Mouse (Mus musculus): ENCODE data around the gene Ate1. TPM values are rescaled to one million over a fixed set of nuclear protein-coding genes. Genes with fewer than 3 reads are reported as not detected.

Ate1 gene
- polyA plus RNA-seq (2016; fragmentation: Nextera tagmentation; extraction: Ambion mirVana) = 58.0 and 62.5 TPM in 2 replicates

GRCm38 (mm10) chr7:130520049-130520425, at the start of gene Ate1:
Gene Ate1 (minus strand): TSS chr7:130520369.
- Histone ChIP-seq H3K36me3 (peaks cover 5% of the 10 kb centered on the region; the same call in 1 of the 2 replicates), H3K9me3 (no peaks in the 10 kb centered on the region), H3K4me3 (peak within 1 kb of the TSS; percentile 79), H3K27me3 (ENCODE audit: insufficient read depth, poor library complexity, severe bottlenecking) (no peaks in the 10 kb centered on the region), H3K4me1 (replicated peaks) (peaks cover 32% of the 10 kb centered on the region), H3K27ac (peak within 1 kb of the TSS; percentile 99)
- 21% methylated on average over 20 of the region's 20 CpGs for WGBS
- DNase-seq (ENCODE audit: low spot score) = no peak

DNA sequence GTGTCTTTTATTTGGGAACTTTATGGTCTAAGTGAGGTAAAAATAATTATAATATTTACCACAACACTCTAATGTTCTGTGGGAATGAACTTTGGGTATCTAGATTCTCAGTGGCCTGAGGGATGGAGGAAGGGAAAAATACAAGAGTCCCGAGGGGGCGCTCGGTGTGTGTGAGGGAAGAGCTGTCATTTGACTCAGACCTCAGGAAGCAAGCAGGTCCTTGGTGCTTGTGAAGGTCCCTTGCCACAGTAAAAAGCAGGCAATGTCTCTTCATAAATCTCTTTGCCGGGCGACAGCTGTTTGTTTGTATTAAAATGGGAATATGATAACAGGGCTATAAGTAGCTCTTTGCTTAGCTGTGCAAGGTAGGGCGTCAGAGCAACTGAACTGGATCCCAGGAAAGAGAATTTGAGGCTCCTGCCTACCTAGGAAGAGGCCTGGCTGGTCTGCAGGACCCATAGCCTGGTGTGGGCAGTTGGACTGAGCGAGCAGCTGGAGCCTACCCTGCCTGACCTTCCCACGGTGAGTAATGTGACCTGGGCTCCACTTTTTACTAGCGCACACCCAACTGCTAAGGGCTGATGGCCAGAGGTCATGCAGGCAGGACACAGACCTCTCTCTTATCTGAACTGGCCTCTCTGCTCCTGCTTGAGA, 48.7 kb upstream of the Ate1 start:
- H3K36me3 ChIP-seq = no peaks in the 10 kb centered on the region
- no peaks in the 10 kb centered on the region for H3K9me3 ChIP-seq
- WGBS = 78% methylated on average over 9 of the region's 9 CpGs
- H3K27me3 ChIP-seq (ENCODE audit: insufficient read depth, poor library complexity, severe bottlenecking) = no peaks in the 10 kb centered on the region
- no peak for DNase-seq (ENCODE audit: low spot score)
- peaks cover 17% of the 10 kb centered on the region for H3K4me1 ChIP-seq (replicated peaks)
- no peak overlapping the region for H3K4me3 ChIP-seq
- H3K27ac ChIP-seq = no peak overlapping the region

DNA sequence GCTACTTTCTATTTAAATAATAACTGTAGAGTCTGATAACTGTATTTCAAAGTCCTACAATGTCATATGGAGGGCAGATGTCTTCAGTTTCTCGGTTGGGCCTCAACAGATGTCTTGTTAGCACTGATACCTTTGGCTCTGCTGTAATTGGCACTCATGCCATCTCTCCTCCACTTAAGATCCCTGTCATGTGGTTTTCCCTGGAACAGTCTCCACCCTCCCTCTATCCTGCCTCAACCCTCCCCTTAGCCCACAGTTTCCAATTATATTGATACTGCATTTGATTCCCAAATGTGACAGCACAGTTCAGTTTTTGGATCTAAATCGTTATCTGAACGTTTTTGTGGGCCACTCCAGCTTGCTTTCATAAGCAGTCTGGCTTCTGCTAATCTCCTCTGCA, 44.4 kb upstream of the Ate1 start:
- no peaks in the 10 kb centered on the region for H3K27me3 ChIP-seq (ENCODE audit: insufficient read depth, poor library complexity, severe bottlenecking)
- no peak overlapping the region for H3K27ac ChIP-seq
- WGBS = 72% methylated on average over 3 of the region's 3 CpGs
- no peak for DNase-seq (ENCODE audit: low spot score)
- H3K4me1 ChIP-seq (replicated peaks) = peaks cover 6% of the 10 kb centered on the region
- H3K36me3 ChIP-seq = no peaks in the 10 kb centered on the region
- no peak overlapping the region for H3K4me3 ChIP-seq
- no peaks in the 10 kb centered on the region for H3K9me3 ChIP-seq

GRCm38 (mm10) chr7:130563880-130564279, 43.7 kb upstream of the Ate1 start:
- H3K27me3 ChIP-seq (ENCODE audit: insufficient read depth, poor library complexity, severe bottlenecking) = no peaks in the 10 kb centered on the region
- peaks cover under 1% of the 10 kb centered on the region for H3K4me1 ChIP-seq (replicated peaks)
- H3K4me3 ChIP-seq = no peak overlapping the region
- 67% methylated on average over 4 of the region's 4 CpGs for WGBS
- DNase-seq (ENCODE audit: low spot score) = no peak
- H3K27ac ChIP-seq = no peak overlapping the region
- H3K36me3 ChIP-seq = no peaks in the 10 kb centered on the region
- H3K9me3 ChIP-seq = no peaks in the 10 kb centered on the region

DNA sequence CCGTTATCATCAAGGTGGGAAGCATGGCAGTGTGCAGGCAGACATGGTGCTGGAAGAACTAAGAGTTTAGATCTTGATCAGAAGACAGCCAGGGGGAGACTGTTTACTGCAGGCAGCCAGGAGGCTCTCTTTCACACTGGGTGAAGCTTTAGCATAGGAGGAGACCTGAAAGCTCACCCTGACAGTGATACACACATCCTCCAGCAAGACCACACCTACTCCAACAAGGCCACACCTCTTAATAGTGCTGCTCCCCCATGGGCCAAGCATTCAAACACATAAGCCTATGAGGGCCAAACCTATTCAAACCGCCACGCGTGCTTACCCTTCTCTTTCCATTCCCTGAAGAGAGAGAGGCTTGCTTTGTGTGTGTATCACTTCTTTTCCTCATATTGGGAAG, 43.1 kb upstream of the Ate1 start:
- no peaks in the 10 kb centered on the region for H3K4me1 ChIP-seq (replicated peaks)
- no peaks in the 10 kb centered on the region for H3K27me3 ChIP-seq (ENCODE audit: insufficient read depth, poor library complexity, severe bottlenecking)
- 87% methylated on average over 4 of the region's 4 CpGs for WGBS
- no peaks in the 10 kb centered on the region for H3K36me3 ChIP-seq
- no peaks in the 10 kb centered on the region for H3K9me3 ChIP-seq
- H3K4me3 ChIP-seq = no peak overlapping the region
- no peak for DNase-seq (ENCODE audit: low spot score)
- H3K27ac ChIP-seq = no peak overlapping the region

- 83% methylated on average over 1 of the region's 1 CpGs for WGBS
- Histone ChIP-seq H3K36me3 (no peaks in the 10 kb centered on the region), H3K4me1 (replicated peaks) (no peaks in the 10 kb centered on the region), H3K4me3 (no peak overlapping the region), H3K27me3 (ENCODE audit: insufficient read depth, poor library complexity, severe bottlenecking) (no peaks in the 10 kb centered on the region), H3K27ac (no peak overlapping the region), H3K9me3 (no peaks in the 10 kb centered on the region)
- DNase-seq (ENCODE audit: low spot score) = no peak
Observed at GRCm38 (mm10) chr7:130560933-130561332, 40.8 kb upstream of the Ate1 start.

DNA sequence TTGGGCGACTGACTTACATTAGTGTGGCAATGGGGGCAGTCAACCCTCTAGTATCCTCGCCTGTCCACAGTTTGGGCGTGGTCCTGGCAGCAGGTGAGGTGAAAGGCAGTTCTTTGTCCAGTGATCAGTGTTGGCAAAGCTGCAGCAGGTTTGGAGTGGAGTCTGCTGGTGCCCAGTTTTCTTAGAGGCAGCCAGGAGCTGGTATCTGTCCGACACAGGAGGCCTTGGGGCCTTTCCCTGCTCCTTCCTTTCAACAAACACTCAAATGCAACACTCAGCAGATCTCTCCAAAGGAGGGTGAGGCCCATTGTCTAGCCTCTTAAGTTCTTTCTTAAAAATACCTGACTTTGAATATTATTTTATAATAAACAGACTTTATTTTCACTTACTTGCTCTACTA, 38.4 kb upstream of the Ate1 start:
- no peaks in the 10 kb centered on the region for H3K27me3 ChIP-seq (ENCODE audit: insufficient read depth, poor library complexity, severe bottlenecking)
- no peaks in the 10 kb centered on the region for H3K9me3 ChIP-seq
- H3K4me3 ChIP-seq = no peak overlapping the region
- no peak overlapping the region for H3K27ac ChIP-seq
- 0 out of 2 replicates have a peak, but pooled peaks cover 6% of the 10 kb centered on the region for H3K4me1 ChIP-seq (replicated peaks)
- H3K36me3 ChIP-seq = no peaks in the 10 kb centered on the region
- 81% methylated on average over 4 of the region's 4 CpGs for WGBS
- DNase-seq (ENCODE audit: low spot score) = no peak

GRCm38 (mm10) chr7:130555597-130555996, 35.4 kb upstream of the Ate1 start:
- 83% methylated on average over 5 of the region's 5 CpGs for WGBS
- Histone ChIP-seq H3K36me3 (no peaks in the 10 kb centered on the region), H3K4me3 (no peak overlapping the region), H3K27me3 (ENCODE audit: insufficient read depth, poor library complexity, severe bottlenecking) (no peaks in the 10 kb centered on the region), H3K27ac (no peak overlapping the region), H3K9me3 (no peaks in the 10 kb centered on the region), H3K4me1 (replicated peaks) (peaks cover 6% of the 10 kb centered on the region; the same call in 1 of the 2 replicates)
- no peak for DNase-seq (ENCODE audit: low spot score)

DNA sequence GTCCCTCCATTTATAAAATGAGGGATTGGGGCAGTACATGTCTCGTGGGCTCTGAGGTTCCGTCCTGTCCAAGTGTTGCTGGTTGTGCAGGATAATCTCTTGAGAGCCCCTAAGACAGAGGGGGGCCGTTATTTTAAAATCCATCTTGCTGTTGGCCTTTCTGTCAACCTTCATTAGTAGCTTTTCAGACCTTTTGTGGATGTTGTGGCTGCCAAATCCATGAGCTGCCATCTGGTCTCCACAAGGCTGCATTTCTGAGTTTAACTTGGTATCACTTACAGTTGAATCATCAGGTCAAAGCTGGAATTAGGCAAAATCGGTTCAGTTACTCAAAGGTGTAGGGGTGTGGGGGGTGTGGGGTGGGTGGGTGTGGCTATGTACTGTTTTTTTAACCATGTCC, 33.2 kb upstream of the Ate1 start:
- Histone ChIP-seq H3K36me3 (no peaks in the 10 kb centered on the region), H3K4me1 (replicated peaks) (peaks cover 6% of the 10 kb centered on the region; the same call in 1 of the 2 replicates), H3K4me3 (no peak overlapping the region), H3K27ac (no peak overlapping the region), H3K27me3 (ENCODE audit: insufficient read depth, poor library complexity, severe bottlenecking) (no peaks in the 10 kb centered on the region), H3K9me3 (no peaks in the 10 kb centered on the region)
- DNase-seq (ENCODE audit: low spot score) = no peak
- WGBS = 76% methylated on average over 4 of the region's 4 CpGs

GRCm38 (mm10) chr7:130552780-130553179, 32.6 kb upstream of the Ate1 start:
- H3K4me1 ChIP-seq (replicated peaks) = peaks cover 6% of the 10 kb centered on the region; the same call in 1 of the 2 replicates
- no peaks in the 10 kb centered on the region for H3K9me3 ChIP-seq
- peak overlapping the region; percentile 26; the same call in 1 of the 2 replicates for H3K27ac ChIP-seq
- H3K36me3 ChIP-seq = no peaks in the 10 kb centered on the region
- DNase-seq (ENCODE audit: low spot score) = no peak
- H3K4me3 ChIP-seq = no peak overlapping the region
- WGBS = 65% methylated on average over 5 of the region's 5 CpGs
- no peaks in the 10 kb centered on the region for H3K27me3 ChIP-seq (ENCODE audit: insufficient read depth, poor library complexity, severe bottlenecking)

GRCm38 (mm10) chr7:130547635-130548175, 27.5 kb upstream of the Ate1 start:
- H3K27ac ChIP-seq = peak overlapping the region; percentile 99

DNA sequence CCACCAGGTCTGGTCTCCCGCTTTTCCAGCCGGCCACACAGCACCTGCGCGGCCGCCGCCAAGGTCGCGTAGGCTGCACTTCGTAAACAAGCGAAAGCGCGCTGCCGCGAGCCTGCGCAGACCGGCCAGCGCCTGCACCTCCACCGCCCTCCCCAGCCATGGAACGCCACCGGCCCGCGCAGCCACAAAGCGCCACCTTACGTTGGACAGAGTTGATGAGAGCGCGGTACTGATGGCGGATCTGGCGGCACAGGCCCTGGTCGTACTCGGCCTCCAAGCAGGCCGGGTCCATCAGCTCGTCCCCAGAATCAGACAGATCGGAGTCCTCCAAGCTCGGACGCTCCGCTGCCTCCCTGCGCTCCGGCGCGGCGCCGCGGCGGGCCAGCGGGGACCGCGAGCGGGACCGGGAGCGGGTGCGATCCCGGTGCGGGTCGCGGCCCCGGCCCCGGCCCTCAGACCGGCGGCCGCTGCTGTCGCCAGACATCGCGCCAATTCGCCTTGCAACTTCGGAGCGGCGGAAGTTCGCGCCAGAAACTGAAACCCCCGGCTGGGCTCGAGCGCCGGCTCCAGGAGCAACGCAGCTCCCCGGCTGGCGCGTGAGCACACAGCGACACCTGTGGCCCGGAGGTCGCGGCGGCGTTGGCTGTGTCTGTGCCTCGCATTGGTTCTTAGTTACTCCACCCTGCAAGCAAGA, 26.8 kb upstream of the Ate1 start:
- Histone ChIP-seq H3K27me3 (ENCODE audit: insufficient read depth, poor library complexity, severe bottlenecking) (no peaks in the 10 kb centered on the region), H3K9me3 (0 out of 2 replicates have a peak, but pooled peaks cover 2% of the 10 kb centered on the region), H3K4me1 (replicated peaks) (peaks cover 26% of the 10 kb centered on the region), H3K4me3 (peak overlapping the region; percentile 80), H3K36me3 (peaks cover 36% of the 10 kb centered on the region), H3K27ac (peak overlapping the region; percentile 99)
- DNase-seq (ENCODE audit: low spot score) = peak; percentile 95
- WGBS = under 1% methylated on average over 84 of the region's 84 CpGs

More at GRCm38 (mm10) chr7:130547635-130548175, 27.5 kb upstream of the Ate1 start:
- Histone ChIP-seq H3K4me1 (replicated peaks) (peaks cover 26% of the 10 kb centered on the region), H3K36me3 (peaks cover 29% of the 10 kb centered on the region), H3K9me3 (0 out of 2 replicates have a peak, but pooled peaks cover 2% of the 10 kb centered on the region), H3K4me3 (peak overlapping the region; percentile 80), H3K27me3 (ENCODE audit: insufficient read depth, poor library complexity, severe bottlenecking) (no peaks in the 10 kb centered on the region)
- no peak for DNase-seq (ENCODE audit: low spot score)
- WGBS = 88% methylated on average over 12 of the region's 12 CpGs

DNA sequence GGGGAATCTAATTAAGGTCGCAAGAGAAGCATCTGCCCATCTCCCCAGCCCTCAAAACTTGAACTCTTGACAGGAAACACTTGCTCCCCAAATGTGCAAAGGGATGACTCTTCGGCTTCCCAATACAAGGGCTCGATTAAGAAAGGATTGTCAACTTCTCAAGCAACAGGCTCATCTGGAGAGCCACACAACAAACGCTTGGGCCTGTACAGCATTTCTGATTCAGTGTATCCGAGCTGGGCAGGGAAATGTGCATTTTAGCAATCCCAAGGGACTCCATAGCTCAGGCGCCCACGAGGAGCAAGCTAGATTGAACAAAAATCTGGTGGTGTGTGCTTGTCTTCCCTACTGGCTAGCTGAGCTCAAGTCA, 26.2 kb upstream of the Ate1 start:
- Histone ChIP-seq H3K27me3 (ENCODE audit: insufficient read depth, poor library complexity, severe bottlenecking) (no peaks in the 10 kb centered on the region), H3K9me3 (0 out of 2 replicates have a peak, but pooled peaks cover 2% of the 10 kb centered on the region)
- WGBS = 8% methylated on average over 7 of the region's 7 CpGs

More for the DNA sequence above, 26.2 kb upstream of the Ate1 start:
- H3K36me3 ChIP-seq = peaks cover 42% of the 10 kb centered on the region
- DNase-seq (ENCODE audit: low spot score) = no peak
- H3K4me1 ChIP-seq (replicated peaks) = peaks cover 26% of the 10 kb centered on the region
- H3K27ac ChIP-seq = peak overlapping the region; percentile 99
- peak overlapping the region; percentile 80 for H3K4me3 ChIP-seq

All from hindbrain, embryonic 10.5 days (tissue).